Mouse (Mus musculus): ENCODE data around the gene Whamm.

The Whamm gene

DNA sequence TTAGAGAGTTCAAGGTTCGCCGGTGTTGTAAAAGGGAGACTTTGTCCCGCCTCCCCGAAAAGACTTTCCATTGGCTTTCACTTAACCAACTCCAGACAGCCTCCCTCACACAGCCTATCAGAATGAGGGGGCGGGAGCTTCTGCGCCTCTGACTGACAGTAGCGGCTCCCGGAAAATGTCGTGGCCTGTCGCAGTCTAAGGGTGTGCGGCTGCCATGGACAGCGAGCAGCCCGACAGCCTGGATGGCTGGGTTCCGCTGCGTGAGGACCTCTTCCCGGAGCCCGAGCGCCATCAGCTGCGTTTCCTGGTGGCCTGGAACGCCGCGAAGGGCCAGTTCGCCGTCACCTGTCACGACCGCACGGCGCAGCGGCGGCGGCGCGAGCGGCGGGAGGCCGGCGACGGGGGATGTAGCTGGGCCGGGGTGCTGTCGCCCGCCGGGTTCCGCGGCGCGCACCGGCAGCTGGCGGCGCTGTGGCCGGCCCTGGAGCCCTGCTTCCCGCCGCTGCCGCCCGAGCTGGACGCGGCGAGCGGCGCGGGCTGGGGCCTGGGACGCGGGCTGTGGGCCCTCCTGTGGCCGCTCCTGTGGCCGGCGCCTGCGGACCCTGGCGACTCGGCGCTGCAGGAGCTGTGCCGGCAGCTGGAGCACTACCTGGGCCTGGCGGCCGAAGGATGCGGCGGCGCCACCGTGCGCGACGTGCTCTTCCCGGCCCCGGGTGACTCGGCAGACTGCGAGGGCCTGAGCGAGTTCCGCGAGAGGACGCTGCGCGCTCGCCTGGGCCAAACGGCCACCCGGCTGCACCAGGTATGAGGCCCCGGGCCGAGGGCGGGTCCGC, at the start of gene Whamm:
Whamm (plus strand) TSS at position 159 of the 833 bp plus-strand sequence.
- peak; percentile 95 for DNase-seq (ENCODE audit: low spot score)

DNA sequence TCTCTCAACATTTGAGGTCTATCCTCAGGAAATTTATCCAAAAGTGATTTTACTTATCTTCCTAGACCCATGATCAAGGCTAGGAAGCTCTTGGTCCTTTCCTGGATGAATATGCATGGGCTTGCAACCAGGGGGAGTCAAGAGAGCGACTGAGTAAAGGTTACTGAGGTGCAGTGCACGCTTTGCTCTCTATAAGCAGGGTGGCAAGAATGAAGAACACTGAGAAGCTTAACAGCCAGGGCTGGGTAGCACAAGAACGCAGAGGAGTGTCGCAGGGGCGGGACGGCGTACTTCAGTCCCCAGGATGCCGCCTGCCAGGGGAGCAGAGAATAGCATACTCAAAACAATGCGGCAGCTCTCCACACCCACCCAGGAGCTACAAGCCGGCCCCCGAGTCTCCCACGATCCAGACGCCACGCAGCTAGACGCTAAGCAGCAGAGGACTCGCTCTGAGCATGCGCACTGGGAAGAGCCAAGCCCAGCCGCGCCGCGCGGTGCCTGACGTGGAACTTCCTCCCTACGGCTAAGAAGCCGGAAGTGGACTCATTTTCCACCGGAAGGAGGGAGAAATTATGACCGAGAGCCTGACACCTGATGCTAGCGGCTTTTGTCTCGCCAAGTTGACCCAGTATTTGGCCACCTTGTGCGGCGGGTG, 47.9 kb upstream of the Whamm start:
- peak; percentile 93 for DNase-seq (ENCODE audit: low spot score)

DNA sequence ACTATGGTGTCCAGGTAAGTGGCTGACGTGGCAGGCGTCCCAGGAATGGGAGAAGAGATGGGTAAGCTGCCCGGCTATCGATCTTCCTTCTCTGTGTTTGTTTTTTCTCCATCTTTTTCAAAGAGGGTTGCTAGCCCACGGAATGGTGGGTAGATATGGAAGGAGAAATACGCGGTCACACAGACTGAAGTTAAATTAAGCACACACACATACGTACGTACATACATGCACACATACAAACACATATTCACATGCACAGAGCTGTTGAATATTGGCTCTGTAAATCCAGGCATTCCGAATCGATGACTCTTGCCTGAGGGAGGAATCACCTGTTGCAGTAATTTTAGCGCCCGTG, 47.4 kb upstream of the Whamm start:
- DNase-seq (ENCODE audit: low spot score), result no peak

DNA sequence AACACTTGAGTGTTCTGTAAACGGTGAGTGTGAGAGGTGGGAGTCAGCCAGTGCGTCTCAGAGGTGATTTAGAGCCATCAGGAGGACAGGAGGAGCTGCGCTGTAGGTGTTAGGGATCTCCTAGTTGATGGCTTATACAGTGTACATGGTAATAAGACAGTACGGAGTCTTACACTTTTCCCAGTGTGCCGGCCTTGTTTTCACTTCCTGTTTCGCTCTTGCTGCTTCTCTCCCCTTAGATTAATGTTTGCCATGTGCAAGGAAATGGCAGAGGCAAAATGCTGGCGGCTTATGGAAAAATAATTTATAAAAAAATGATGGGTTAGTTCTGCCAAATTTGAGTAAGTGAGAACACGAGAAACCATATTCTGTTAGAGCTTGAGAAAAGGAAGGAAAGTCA, 42.1 kb upstream of the Whamm start:
- DNase-seq (ENCODE audit: low spot score), result no peak

DNA sequence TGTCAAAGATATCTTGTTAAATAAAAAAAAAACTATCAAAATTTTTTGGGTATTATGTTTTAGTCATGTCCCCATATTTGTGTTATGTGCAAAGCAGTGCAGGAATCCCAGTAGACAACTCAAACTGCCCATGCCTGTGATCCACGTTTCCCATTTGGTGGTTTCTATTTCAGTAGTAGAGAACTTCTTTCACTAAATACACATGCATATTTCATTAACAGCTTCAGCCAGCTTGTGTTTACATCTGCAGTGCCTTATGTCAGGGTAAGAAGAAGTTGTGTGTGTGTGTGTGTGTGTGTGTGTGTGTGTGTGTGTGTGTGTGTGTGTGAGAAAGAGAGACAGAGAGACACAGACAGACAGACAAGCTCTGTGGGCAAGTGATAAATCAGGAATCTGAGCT, 39.6 kb upstream of the Whamm start:
- no peak for DNase-seq (ENCODE audit: low spot score)

DNA sequence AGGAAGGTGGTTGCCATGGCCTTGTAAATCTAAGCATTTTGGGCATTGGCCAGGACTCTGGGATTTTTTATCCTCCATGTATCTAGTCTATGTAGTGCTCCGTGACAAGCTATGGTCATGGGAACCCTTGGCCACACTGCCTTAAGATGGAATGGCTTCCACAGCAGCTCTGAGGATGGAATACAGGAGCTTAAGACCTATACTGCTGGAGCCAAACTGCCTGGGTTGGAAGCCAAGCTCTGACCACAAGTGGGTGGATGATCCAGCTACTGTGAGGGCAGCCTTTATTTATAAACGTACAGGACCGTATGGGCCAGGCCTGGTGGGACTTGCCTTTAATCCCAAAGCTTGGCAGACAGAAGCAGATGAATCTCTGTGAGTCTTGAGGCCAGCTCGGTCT, 34.6 kb upstream of the Whamm start:
- no peak for DNase-seq (ENCODE audit: low spot score)

DNA sequence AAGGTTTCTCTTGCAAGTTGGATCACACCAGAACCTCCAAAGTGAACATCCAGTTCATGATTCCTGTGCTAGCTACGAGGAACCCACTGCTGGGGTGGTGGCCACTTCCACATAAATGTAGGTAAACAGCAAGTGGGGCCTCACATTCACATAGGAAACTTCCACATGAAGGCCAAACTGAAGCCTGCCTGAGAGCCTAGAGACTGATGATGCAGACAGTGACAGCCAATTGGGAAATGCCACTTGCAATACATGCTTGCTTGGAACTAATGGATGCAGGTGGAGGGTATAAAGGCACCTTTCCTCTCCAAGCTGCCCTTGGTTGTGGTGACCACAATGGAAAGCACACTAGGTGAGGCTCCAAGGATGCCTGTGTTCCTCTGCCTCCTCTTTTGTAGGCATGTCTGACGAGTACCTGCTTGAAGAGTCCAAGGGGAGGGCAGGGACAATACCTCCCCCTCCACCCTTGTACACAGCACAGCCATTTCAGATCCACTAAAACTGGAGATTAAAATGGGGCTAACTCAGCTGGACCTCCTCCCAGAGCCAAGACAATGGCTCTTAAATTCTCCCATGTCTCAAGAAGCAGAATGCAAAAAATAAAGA, 32.9 kb upstream of the Whamm start:
- DNase-seq (ENCODE audit: low spot score), result no peak

DNA sequence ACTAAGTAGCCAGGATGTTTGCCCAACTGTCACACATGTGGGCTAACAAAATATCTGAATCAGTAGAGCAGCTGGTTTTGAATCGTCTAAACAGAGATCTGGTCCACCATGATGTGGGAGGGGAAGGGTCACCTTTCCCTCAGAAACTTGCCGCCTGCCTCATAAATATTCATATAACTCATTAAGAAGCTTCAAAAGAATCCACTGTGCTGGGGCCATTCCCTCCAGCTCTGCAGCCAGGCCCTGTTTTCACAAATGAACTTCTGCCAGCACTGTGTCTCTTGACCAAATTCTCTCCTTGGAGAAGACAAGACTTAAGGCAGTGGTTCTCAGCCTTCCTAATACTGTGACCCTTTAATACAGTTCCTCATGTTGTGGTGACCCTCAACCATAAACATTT, 31.5 kb upstream of the Whamm start:
- no peak for DNase-seq (ENCODE audit: low spot score)

DNA sequence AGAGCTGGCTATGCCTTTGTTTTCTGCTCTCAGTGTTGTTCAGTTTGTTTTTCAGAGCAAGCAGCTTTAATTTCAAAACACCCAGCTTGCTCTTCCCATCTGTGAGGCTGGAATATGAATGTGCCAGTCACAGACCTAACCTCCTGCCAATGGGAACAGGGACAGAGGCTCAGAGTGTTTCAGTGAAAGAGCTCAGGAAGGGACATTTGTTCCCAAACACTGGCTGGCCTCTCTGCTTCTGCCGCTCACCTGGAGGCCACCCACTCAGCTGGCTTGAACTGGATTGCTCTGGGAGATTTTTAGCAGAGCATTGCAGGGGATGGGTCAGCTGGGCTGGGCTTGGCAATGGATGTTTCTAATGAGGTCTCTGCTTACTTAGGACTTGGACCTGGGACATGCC, 30.1 kb upstream of the Whamm start:
- no peak for DNase-seq (ENCODE audit: low spot score)

DNA sequence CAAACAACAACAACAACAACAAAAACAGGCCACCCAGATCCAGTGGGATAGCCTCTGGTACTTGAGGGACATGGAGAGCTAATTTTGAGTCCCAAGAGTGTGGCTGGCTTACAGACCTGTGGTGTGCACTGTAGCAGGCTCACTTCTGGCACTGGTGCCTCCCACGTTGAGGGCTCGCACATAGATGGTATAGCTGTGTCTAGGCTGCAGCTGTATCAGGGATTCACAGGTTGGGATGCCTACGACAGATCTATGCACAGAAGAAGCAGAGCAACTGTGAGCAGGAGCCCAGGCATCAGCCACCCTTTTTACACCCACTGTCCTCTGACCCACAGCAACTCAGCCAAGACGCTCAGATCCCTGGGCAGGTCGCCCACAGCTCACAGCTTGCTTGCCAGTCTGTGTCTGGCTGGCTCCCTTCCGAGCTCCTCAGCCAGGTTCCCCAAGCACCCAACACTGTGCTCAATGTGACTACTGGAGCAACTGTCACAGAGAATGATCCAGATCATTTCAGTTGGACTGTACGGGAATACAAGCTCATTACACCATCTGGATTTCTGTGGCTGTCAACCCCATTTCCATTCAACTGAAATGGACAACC, 29.0 kb upstream of the Whamm start:
- no peak for DNase-seq (ENCODE audit: low spot score)

DNA sequence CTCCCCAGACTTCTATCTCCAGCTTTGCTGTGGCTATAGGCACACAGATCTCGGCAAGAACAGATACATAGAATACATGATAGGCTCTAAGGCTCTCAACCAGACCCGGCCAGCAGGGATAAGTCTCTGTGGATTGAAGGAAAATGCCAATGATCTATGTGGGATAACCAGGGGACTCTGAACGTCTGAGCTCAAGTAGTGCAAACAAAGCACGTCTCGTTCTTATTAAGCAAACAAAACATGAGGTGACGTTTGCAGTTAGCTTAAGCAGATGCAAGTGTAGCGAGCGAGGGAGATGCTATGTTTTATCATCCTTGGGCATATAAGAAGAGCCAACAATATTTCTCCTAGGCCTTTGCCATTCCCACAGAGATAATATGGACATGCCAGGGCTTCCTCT, 28.1 kb upstream of the Whamm start:
- no peak for DNase-seq (ENCODE audit: low spot score)

DNA sequence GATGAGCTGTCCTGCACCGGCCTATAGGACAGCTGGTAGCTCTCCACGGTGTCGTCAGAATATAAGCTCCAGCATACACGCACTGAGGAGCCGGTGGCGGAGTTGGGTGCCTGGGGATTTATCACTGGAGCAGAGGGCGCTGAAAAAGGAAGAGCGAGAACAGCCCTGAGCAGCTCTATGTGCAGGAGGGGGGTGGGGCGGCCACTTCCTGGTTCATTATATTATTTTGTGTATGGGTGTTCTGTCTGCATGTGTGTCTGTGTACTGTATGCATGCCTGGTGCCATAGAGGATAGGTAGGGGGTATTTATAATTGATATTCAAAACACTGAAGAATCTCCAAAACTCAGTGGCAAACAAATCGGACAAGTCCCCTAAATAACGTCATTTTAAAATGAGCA, 22.2 kb upstream of the Whamm start:
- no peak for DNase-seq (ENCODE audit: low spot score)

DNA sequence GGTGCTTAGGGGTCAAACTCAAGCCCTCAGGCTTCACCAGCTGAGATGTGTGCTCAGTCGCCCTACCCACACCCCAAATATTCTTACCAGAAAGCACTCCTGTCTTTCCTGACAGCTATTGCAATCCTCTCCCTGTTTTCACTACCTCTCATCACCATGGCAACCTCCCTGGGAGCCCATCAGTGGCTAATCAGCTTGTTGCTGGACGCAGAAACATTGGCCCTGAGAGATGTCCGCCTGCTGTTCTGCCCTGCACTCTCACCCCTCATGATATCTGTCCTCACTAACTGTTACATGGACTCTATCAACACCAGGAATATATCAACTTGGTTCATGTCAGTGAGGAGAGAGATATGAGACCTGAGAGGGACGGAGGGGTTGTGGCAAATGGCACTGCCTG, 17.5 kb upstream of the Whamm start:
- DNase-seq (ENCODE audit: low spot score), result no peak

DNA sequence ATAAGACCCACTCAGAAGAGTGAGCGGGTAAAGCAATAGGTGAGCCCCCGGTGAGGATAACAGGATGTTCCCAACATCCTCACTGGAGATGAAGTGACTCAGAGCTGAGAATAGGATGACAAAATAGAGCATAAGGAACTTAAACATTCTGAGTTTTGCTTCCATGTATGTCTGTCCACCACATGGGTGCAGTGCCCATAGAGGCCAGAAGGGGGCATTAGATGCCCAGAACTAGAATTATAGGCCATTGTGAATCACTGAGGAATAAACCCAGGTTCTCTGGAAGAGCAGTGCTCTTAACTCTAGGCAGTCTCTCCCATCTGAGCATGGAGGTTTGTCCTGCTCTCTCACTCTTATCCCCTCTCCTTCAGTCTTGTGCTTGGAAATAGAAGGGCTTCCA, 16.7 kb upstream of the Whamm start:
- DNase-seq (ENCODE audit: low spot score), result peak; percentile 35

DNA sequence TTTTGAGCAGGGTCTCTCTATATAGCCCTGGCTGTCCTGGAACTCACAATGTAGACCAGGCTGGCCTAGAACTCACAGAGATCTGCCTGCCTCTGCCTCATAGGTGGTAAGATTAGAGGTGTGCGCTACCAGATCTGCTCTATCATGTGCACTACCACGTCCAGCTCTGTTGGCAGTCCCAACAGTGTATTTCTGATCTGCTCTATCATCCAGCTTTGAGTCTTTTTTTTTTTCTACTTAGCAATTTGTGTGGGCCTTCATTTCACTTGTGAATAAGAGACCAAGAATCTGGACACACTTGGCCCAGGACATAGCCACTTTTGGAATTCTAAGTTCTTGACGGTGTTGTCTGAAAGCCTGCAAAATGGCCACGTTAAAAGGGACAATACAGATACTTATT, 14.2 kb upstream of the Whamm start:
- no peak for DNase-seq (ENCODE audit: low spot score)

DNA sequence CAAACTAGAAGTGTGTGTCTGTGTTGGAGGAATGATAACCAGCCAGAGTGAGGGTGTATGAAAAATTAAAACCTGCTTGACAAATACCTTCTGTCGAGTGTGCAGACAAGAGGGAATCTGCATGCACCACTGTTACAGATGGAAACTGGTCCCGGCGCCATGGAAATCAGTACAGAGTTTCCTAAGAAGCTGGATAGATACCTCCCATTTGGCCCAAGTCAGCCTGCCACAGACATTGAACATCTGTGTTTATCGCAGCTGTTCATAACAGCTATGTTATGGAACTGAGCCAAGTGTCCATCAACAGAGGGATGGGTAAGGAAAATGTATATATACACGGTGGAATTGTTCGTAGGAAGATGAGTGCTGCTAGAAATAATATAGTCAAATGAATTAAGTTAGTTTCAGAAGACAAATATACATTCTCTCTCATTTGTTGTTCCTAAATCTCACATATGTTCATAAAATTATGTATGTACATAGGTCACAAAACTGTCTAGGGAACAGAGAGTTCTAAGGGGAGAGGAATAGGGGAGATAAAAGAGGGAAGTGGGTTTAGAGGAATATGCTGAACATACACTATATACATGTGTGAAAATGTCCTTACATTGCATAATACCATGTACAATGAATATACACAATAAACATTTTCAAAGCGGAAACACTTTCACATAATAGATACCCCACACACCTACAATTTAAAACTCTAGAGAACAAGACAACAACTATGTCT, 13.6 kb upstream of the Whamm start:
- no peak for DNase-seq (ENCODE audit: low spot score)

DNA sequence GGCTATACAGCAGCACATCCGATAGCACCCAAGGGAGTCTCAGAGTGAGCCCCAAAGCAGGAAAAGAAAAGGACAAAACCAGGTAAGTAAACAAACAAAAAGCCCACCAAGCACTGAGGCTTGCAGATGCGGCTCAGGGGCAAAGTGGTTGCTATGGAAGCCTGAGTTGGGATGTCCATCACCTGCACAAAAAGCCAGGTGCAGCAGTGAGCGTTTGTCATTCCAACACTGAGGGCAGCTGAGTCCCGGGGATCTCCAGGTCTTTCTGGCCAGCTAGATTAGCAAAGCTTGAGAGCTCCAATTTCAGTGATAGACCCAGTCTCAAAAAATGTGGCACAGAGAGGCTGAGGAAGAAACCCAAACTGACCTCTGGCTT, 13.1 kb upstream of the Whamm start:
- DNase-seq (ENCODE audit: low spot score), result no peak

DNA sequence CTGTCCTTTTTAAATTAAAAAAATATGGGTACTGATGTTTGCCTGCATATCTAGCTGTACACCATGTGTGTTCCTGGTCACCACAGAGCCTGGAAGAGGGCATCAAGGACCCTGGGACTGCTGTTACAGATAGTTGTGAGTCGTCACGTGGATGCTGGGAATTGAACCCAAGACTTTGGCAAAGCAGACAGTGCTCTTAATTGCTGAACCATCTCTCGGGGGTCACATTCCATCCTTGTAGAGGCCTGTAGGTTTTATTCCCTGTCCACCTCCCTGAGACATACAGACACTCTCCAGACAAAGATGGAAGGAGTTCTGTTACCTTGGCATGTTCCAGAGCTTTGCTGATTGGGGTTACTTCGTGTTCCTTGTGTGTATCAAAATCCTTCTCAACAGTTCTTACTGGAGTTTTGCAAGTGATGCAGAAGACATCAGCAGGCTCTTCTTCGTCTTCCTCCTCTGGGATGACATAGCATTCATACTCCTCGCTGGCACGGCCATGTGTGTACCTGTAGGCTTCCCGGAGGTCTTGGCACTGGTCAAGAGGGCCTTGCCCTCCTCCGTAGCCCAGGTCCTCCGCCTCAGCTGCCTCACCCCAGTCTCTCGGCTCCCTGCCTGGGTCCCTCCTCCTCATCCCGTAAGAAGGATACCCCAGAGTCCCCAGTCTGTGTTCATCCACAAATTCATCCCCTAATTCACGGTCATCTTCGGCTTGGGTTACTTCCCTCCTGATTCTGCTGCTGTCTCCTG, 11.7 kb upstream of the Whamm start:
- no peak for DNase-seq (ENCODE audit: low spot score)

DNA sequence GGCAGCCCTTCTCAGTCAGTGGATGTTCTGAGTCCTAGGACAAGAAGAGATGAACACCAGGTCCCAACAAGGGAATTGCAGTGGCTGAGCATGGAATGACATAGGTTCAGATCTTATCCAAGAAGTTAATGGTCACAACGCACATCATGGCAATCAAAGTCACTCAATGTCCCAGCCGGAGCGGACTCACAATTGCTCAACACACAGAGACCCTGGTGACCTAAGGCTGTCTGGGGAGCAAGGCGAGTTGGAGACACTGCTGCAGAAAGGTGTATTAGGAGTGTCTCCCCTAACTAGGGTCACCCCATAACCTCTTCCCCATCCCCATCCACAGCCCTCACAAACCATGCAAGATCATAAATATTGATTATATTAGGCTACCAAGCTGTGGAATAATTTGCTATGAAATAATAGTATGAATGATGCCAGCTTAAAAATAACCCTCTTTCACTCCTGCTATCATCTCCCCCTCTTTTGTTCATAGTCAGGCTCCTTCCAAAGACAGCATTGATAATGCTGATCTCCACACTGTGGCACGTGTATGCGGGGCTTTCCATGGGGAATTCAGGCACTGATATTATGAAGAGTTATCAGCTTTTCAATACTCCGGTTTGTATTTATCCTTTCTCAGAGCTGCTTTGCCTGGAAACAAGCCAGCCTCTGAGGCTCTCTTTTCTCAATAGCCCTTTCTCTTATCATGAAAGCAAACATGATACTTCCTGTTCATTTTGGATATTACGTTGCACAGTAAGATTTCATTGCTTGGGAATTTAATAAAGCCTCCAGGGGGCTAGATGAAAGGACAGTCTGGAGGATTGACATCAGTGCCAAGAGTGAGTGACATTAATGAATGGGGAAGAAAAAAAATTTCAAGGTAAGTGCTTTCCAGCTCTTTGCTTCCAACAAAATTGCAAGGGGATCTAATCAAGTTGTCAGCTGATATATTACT, 10.7 kb upstream of the Whamm start:
- no peak for DNase-seq (ENCODE audit: low spot score)

DNA sequence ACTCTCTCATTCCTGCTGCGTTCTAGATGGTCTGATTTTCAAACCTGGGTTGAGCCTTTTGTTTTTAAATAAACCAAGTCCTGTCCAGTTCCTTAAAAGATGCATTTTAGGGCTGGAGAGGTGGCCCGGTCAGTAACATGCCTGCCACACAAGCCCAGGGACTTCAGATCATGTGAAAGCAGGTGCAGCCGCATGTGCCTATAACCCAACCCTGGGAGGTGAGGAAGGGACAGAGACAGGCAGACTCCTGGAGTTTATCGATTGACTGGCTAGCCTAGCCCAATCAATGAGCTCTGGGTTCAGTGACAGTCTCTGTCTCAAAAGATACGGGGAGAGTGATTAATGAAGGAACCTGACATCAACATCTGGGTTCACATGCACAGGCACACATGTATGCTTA, 9.9 kb upstream of the Whamm start:
- DNase-seq (ENCODE audit: low spot score), result no peak

All from retina, embryonic 14.5 days (tissue).